Mouse (Mus musculus) heart, postnatal 0 days (tissue): ENCODE results near the gene Ptpro. TPM values are rescaled to one million over a fixed set of nuclear protein-coding genes. Genes with fewer than 3 reads are reported as not detected.

Experiments used
- ATAC-seq: fragments of 200-750 bp; cut with Nextera tagmentation; 2 replicates; pipeline ENCODE4 v1.8.0; 2017; ENCODE audit warnings: low read depth, moderate number of reproducible peaks, moderate library complexity; ENCODE audit not compliant: insufficient read depth
- DNase-seq: peaks from one replicate; pipeline ENCODE4 v3.0.0-alpha.2; 2016; ENCODE audit warnings: low spot score
- H3K27ac ChIP-seq: fragments of 300-500 bp; sonication (generic); 2 replicates; pipeline ENCODE4 v1.5.1; 2014; ENCODE audit warnings: low read depth, mild to moderate bottlenecking
- H3K27me3 ChIP-seq: fragments of 300-500 bp; sonication (generic); 2 replicates; pipeline ENCODE4 v1.6.1; 2014; ENCODE audit warnings: low read length, mixed read lengths; ENCODE audit not compliant: control insufficient read depth, insufficient read depth
- H3K36me3 ChIP-seq: fragments of 300-500 bp; sonication (generic); replicated peaks from 2 replicates; pipeline ENCODE4 v1.6.1; 2014; ENCODE audit warnings: low read length, mixed read lengths; ENCODE audit not compliant: control insufficient read depth, insufficient read depth
- H3K4me1 ChIP-seq: fragments of 300-500 bp; sonication (generic); 2 replicates; pipeline ENCODE4 v1.6.1; 2014; ENCODE audit warnings: antibody characterized with exemption; ENCODE audit not compliant: control insufficient read depth, insufficient read depth
- H3K4me2 ChIP-seq: fragments of 300-500 bp; sonication (generic); 2 replicates; pipeline ENCODE4 v1.6.1; 2014; ENCODE audit warnings: low read depth, mild to moderate bottlenecking, low read length, moderate library complexity
- H3K4me3 ChIP-seq: fragments of 300-500 bp; sonication (generic); 2 replicates; pipeline ENCODE4 v1.5.1; 2014; ENCODE audit warnings: low read depth, low read length
- H3K9ac ChIP-seq: fragments of 300-500 bp; sonication (generic); replicated peaks from 2 replicates; pipeline ENCODE4 v1.6.1; 2014; ENCODE audit warnings: low read depth, low read length, mixed read lengths
- H3K9me3 ChIP-seq: fragments of 300-500 bp; sonication (generic); replicated peaks from 2 replicates; pipeline ENCODE4 v1.6.1; 2016; ENCODE audit warnings: low read length; ENCODE audit not compliant: control insufficient read depth
- CTCF ChIP-seq: IDR thresholded peaks from 2 replicates; pipeline ENCODE4 v1.5.1; 2016; ENCODE audit warnings: antibody characterized with exemption, control low read depth, low read depth
- EP300 ChIP-seq: IDR thresholded peaks from 2 replicates; pipeline ENCODE4 v1.6.1; 2016; ENCODE audit warnings: antibody characterized with exemption, low read depth
- WGBS: fragments of 180-500 bp; shearing (Covaris S2); extraction: QIAGEN DNeasy Blood & Tissue Kit; methylation state at CpG from one replicate; pipeline ENCODE4 v1.1.7; 2014; 5-methylcytosine and 5-hydroxymethylcytosine counted together
- polyA plus RNA-seq: library from polyadenylated mRNA; unstranded; fragments of >200 nt; fragmentation: Nextera tagmentation; extraction: Ambion mirVana; gene quantifications from 2 replicates; pipeline ENCODE4 v1.2.1, GENCODE M21; 2015
- total RNA-seq: library from RNA; depleted of rRNA; stranded (reverse); fragments of >200 nt; gene quantifications from 2 replicates; pipeline ENCODE4 v1.2.3, GENCODE M21; 2014; ENCODE audit warnings: low replicate concordance

Gene Ptpro
- total and polyA plus RNA-seq, 2 experiments from 2014 or later, result 2.3 to 3.6 TPM

DNA sequence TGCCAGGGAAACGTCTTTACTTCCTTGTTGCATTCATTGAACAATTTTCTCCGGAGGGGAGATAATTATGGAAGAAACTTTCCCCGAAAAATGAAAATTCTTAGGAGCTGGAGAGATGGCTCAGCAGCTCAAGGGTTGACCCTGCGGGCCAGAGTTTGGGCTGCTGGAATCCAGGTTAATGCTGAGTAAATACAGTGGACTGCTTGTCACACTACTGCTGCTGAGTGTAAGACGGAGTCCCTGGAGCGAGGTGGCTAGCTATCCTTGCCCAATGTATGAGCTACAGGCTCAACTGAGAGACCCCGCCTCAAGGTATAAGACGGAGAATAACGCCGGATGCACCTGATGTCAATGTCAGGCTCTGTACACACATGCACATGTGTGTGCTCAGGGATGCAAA lies 41.1 kb upstream of the Ptpro start:
- ATAC-seq, result no peak
- no peak overlapping the region for H3K9ac ChIP-seq

DNA sequence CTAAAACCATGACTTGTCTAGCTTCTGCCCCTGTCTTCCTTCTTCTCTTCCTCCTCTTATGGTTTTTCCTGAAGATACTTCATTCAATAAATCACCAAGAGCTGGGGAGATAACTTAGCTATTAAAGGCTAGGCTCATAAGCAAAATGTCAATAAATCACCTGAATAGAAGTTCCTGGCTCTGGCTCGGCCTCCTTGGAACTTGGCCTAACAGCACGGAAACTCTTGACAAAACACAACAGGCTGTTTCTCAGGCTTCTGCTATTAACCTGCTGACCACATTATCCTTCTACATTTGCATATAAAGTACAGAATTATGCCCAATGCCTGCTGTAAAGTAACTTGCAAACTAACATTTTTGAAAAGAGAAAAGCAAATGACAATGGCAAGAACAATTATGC lies 40.7 kb upstream of the Ptpro start:
- no peak for DNase-seq
- Histone ChIP-seq H3K27me3 (no peaks in the 10 kb centered on the region), H3K4me1 (peaks cover 4% of the 10 kb centered on the region; the same call in 1 of the 2 replicates), H3K9me3 (peaks cover 4% of the 10 kb centered on the region; the same call in 1 of the 2 replicates), H3K9ac (no peak overlapping the region), H3K36me3 (no peaks in the 10 kb centered on the region), H3K27ac (no peak overlapping the region), H3K4me2 (no peak overlapping the region), H3K4me3 (no peak overlapping the region)
- 69% methylated on average over 2 of the region's 2 CpGs for WGBS
- no peak for TF ChIP-seq CTCF
- TF ChIP-seq EP300, result no peak
- ATAC-seq, result no peak

More for the DNA sequence above, 41.1 kb upstream of the Ptpro start:
- Histone ChIP-seq H3K27ac (no peak overlapping the region), H3K4me1 (peaks cover 4% of the 10 kb centered on the region; the same call in 1 of the 2 replicates), H3K9me3 (peaks cover 4% of the 10 kb centered on the region; the same call in 1 of the 2 replicates), H3K4me3 (no peak overlapping the region), H3K27me3 (no peaks in the 10 kb centered on the region), H3K4me2 (no peak overlapping the region), H3K36me3 (no peaks in the 10 kb centered on the region)
- 92% methylated on average over 10 of the region's 10 CpGs for WGBS
- TF ChIP-seq EP300 (no peak), CTCF (no peak)
- no peak for DNase-seq

DNA sequence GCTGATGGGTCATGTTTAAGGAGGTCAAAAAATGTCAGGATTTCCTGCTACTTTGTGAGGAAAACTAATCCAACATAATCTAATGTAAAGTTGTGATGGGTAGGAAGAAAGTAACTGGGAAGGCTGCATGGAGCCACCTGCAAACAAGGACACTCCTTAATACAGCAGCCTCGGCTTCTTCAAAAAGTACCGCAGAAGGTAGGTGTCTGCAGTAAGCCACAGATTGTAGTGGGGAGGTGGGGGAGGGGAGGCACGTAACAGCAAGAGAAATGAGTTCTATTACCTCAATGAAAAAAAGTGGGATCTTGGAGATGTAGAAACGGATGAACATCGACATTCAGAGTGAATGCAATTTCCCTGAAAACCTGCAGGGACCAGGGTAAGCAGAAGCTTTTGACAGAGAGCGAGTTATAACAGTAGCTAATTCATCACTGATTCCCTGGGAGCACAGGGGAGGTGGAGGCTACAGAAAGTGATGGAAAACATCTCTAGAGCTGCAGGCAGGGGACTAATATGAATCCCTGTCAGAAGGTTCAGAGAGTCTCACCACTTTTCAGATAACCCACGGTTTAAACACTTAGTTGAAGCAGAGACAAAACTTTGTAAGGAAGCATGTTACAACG lies 34.2 kb upstream of the Ptpro start:
- Histone ChIP-seq H3K27ac (no peak overlapping the region), H3K4me3 (no peak overlapping the region), H3K4me1 (no peaks in the 10 kb centered on the region), H3K27me3 (0 out of 2 replicates have a peak, but pooled peaks cover 3% of the 10 kb centered on the region), H3K9ac (no peak overlapping the region), H3K36me3 (no peaks in the 10 kb centered on the region), H3K4me2 (no peak overlapping the region), H3K9me3 (no peaks in the 10 kb centered on the region)
- no peak for TF ChIP-seq CTCF
- TF ChIP-seq EP300, result no peak
- WGBS, result 75% methylated on average over 8 of the region's 8 CpGs
- no peak for DNase-seq
- ATAC-seq, result no peak

DNA sequence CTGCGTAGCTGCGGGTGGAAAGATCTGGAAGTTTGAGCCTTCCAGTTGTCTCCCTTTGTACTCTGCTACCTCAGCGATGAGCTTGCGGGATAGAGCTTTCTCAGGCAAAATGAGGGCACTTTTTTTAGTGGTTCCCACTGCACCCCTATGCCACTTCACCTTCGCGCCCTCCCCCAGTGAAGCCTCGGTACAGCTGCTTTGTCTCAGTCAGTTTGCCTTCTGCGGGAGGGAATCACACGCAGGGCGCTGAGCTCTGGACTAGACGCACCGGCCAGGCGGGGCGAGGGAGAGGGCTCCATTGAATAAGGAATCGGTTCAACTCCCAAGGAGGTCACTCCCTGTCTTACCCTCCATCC lies 746 bp downstream of the Ptpro start:
- no peaks in the 10 kb centered on the region for H3K9me3 ChIP-seq
- TF ChIP-seq CTCF (no peak), EP300 (no peak)
- 3% methylated on average over 15 of the region's 15 CpGs for WGBS
- no peaks in the 10 kb centered on the region for H3K4me1 ChIP-seq
- H3K36me3 ChIP-seq, result no peaks in the 10 kb centered on the region
- H3K27ac ChIP-seq, result no peak overlapping the region
- H3K4me3 ChIP-seq, result peak overlapping the region; percentile 24
- peaks cover 29% of the 10 kb centered on the region for H3K27me3 ChIP-seq
- H3K9ac ChIP-seq, result no peak overlapping the region
- H3K4me2 ChIP-seq, result peak overlapping the region; percentile 48
- no peak for DNase-seq
- no peak for ATAC-seq

DNA sequence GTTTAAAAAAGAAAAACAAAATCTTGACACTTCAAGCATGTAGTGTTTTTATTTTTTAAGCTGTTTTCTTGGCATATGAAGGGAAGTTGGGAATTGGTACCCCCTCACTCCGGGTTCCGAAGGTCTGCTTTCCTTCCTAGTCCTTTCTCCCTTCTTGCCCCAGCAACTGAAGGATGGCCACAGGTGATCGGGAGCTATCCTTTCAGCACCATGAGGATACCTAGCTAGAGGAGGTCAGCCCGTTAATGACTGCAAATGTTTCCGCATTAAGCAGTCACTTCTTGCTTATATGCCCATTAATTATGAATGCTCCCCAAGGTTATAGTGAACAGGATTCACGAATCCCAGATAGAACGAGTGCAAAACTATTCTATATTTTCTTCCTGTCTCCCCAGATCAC lies 1.3 kb downstream of the Ptpro start:
- Histone ChIP-seq H3K36me3 (no peaks in the 10 kb centered on the region), H3K4me2 (no peak overlapping the region), H3K27me3 (peaks cover 29% of the 10 kb centered on the region), H3K9ac (no peak overlapping the region), H3K9me3 (no peaks in the 10 kb centered on the region), H3K4me3 (no peak overlapping the region), H3K27ac (no peak overlapping the region), H3K4me1 (no peaks in the 10 kb centered on the region)
- 10% methylated on average over 7 of the region's 7 CpGs for WGBS
- no peak for TF ChIP-seq CTCF
- TF ChIP-seq EP300, result no peak
- ATAC-seq (no peak), DNase-seq (no peak)

- DNase-seq, result no peak
- H3K9ac ChIP-seq, result no peak overlapping the region
Measured at GRCm38 (mm10) chr6:137261033-137261432, 8.9 kb downstream of the Ptpro start.

More at GRCm38 (mm10) chr6:137261033-137261432, 8.9 kb downstream of the Ptpro start:
- WGBS, result 94% methylated on average over 1 of the region's 1 CpGs
- Histone ChIP-seq H3K27ac (no peak overlapping the region), H3K4me2 (no peak overlapping the region), H3K4me1 (no peaks in the 10 kb centered on the region), H3K4me3 (no peak overlapping the region), H3K9me3 (0 out of 2 replicates have a peak, but pooled peaks cover 5% of the 10 kb centered on the region), H3K36me3 (no peaks in the 10 kb centered on the region), H3K27me3 (no peaks in the 10 kb centered on the region)
- no peak for ATAC-seq
- TF ChIP-seq EP300 (no peak), CTCF (no peak)
